Mouse (Mus musculus) testis, adult 2 months (tissue): ENCODE measurements at regions not wholly inside any gene's neighbourhood (a gene's known extent, or its start where the extent isn't known, plus 50 kb on each side); places are given as distances from the start of the nearest gene placed in this dataset.

Experiments used
- H3K27ac ChIP-seq: fragments of 200-500 bp; 2 replicates; pipeline ENCODE4 v1.5.1; 2012; ENCODE audit warnings: low read depth, low read length; ENCODE audit not compliant: control insufficient read depth, insufficient read depth
- H3K27me3 ChIP-seq: fragments of 200-500 bp; 2 replicates; pipeline ENCODE4 v1.6.1; 2012; ENCODE audit warnings: mild to moderate bottlenecking, low read length, moderate library complexity; ENCODE audit not compliant: control insufficient read depth, insufficient read depth
- H3K36me3 ChIP-seq: fragments of 200-500 bp; 2 replicates; pipeline ENCODE4 v1.6.1; 2012; ENCODE audit warnings: mild to moderate bottlenecking, low read length; ENCODE audit not compliant: control insufficient read depth, insufficient read depth
- H3K4me1 ChIP-seq: fragments of 200-500 bp; 2 replicates; pipeline ENCODE4 v1.6.1; 2012; ENCODE audit warnings: low read length; ENCODE audit not compliant: control insufficient read depth, insufficient read depth
- H3K4me3 ChIP-seq: fragments of 200-500 bp; 2 replicates; pipeline ENCODE4 v1.5.1; 2012; ENCODE audit warnings: low read depth, mild to moderate bottlenecking, low read length, moderate library complexity, mixed read lengths; ENCODE audit not compliant: control insufficient read depth
- CTCF ChIP-seq: fragments of 200-500 bp; IDR thresholded peaks from 2 replicates; pipeline ENCODE4 v1.5.1; 2012; ENCODE audit warnings: low read depth, mild to moderate bottlenecking, inconsistent platforms, low read length, moderate library complexity; ENCODE audit not compliant: control insufficient read depth, insufficient read depth, insufficient replicate concordance
- POLR2A ChIP-seq: fragments of 200-500 bp; IDR thresholded peaks from 2 replicates; pipeline ENCODE4 v1.6.1; 2012; ENCODE audit warnings: low read depth, mild to moderate bottlenecking, inconsistent platforms, low read length, moderate library complexity; ENCODE audit not compliant: control insufficient read depth

DNA sequence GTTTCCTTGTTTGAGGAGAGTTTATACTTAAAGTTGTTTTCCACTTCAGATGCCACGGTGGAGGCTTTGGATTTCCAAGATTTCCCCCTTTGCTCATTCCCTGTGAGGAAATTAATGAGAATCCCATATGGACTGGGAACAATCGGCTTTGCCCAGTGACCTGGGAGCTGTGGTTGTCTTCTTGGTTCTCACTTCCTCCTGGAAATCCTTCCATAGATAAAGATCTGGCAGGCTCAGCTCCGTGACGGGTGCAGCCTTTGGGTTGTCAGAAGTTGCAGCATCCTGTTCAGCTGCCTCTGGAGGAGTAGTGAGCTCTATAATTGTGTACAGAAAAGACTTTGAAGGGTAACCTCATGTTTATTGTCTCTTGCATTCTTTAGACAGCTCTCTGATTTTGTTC, 78.8 kb upstream of the Ankrd28 start:
- Histone ChIP-seq H3K4me1 (peaks cover 2% of the 10 kb centered on the region), H3K27ac (no peak overlapping the region), H3K27me3 (no peaks in the 10 kb centered on the region), H3K36me3 (no peaks in the 10 kb centered on the region), H3K4me3 (no peak overlapping the region)
- TF ChIP-seq CTCF, result no peak
- TF ChIP-seq POLR2A, result no peak

- TF ChIP-seq CTCF, result no peak
- no peak for TF ChIP-seq POLR2A
- H3K4me3 ChIP-seq, result no peak overlapping the region
- no peaks in the 10 kb centered on the region for H3K36me3 ChIP-seq
- H3K4me1 ChIP-seq, result peaks cover 2% of the 10 kb centered on the region
- no peak overlapping the region for H3K27ac ChIP-seq
- H3K27me3 ChIP-seq, result no peaks in the 10 kb centered on the region
Observed at GRCm38 (mm10) chr14:31910809-31911208, 80.4 kb upstream of the Ankrd28 start.

- TF ChIP-seq CTCF (no peak), POLR2A (no peak)
- no peak overlapping the region for H3K27ac ChIP-seq
- no peak overlapping the region for H3K4me3 ChIP-seq
- H3K4me1 ChIP-seq, result no peaks in the 10 kb centered on the region
- H3K36me3 ChIP-seq, result no peaks in the 10 kb centered on the region
- H3K27me3 ChIP-seq, result no peaks in the 10 kb centered on the region
Observed at GRCm38 (mm10) chr14:31918461-31918860, 88.0 kb upstream of the Ankrd28 start.

- H3K36me3 ChIP-seq, result no peaks in the 10 kb centered on the region
- no peak overlapping the region for H3K4me3 ChIP-seq
- TF ChIP-seq POLR2A (no peak), CTCF (no peak)
- no peaks in the 10 kb centered on the region for H3K27me3 ChIP-seq
- no peaks in the 10 kb centered on the region for H3K4me1 ChIP-seq
- H3K27ac ChIP-seq, result no peak overlapping the region
Observed at GRCm38 (mm10) chr14:31918921-31919320, 88.5 kb upstream of the Ankrd28 start.

- TF ChIP-seq POLR2A, result peak; percentile 28; the same call in 1 of the 2 replicates
- no peak for TF ChIP-seq CTCF
- no peak overlapping the region for H3K27ac ChIP-seq
Observed at GRCm38 (mm10) chr14:31929161-31929707, 98.8 kb upstream of the Ankrd28 start.

GRCm38 (mm10) chr14:31930367-31930766, 98.4 kb upstream of the Galnt15 start:
- no peaks in the 10 kb centered on the region for H3K36me3 ChIP-seq
- H3K27ac ChIP-seq, result peak overlapping the region; percentile 71
- peaks cover 11% of the 10 kb centered on the region for H3K4me1 ChIP-seq
- TF ChIP-seq POLR2A (no peak), CTCF (no peak)
- no peak overlapping the region for H3K4me3 ChIP-seq
- H3K27me3 ChIP-seq, result no peaks in the 10 kb centered on the region

More at GRCm38 (mm10) chr14:31929161-31929707, 98.8 kb upstream of the Ankrd28 start:
- Histone ChIP-seq H3K27me3 (no peaks in the 10 kb centered on the region), H3K4me3 (no peak overlapping the region), H3K4me1 (peaks cover 9% of the 10 kb centered on the region), H3K36me3 (no peaks in the 10 kb centered on the region)

DNA sequence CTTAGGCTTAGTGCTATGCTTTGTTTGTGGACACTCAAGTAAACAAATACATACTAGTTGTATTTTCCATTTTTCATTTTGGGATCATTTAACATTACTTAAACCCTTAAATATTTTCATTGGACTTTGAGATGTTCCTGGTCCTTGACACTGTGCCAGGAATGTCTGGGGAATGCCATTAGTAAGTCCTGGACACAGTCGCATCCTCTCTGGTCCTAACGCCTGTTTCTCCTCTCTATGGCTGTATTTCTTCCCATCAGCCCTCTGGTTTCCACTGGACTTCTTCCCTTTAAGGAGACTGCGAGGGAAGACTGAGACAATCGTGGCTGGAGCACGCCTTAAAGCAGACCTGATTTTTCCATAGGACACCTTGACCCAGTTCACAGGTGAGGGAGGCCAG, 96.8 kb upstream of the Galnt15 start:
- TF ChIP-seq POLR2A (no peak), CTCF (no peak)
- Histone ChIP-seq H3K4me1 (peaks cover 11% of the 10 kb centered on the region), H3K27ac (no peak overlapping the region), H3K4me3 (no peak overlapping the region), H3K27me3 (no peaks in the 10 kb centered on the region), H3K36me3 (no peaks in the 10 kb centered on the region)

- no peak for TF ChIP-seq POLR2A
- TF ChIP-seq CTCF, result no peak
- Histone ChIP-seq H3K27me3 (no peaks in the 10 kb centered on the region), H3K4me1 (peaks cover 9% of the 10 kb centered on the region), H3K36me3 (no peaks in the 10 kb centered on the region), H3K4me3 (no peak overlapping the region), H3K27ac (no peak overlapping the region)
Observed at GRCm38 (mm10) chr14:31933441-31933840, 95.3 kb upstream of the Galnt15 start.
